Mouse (Mus musculus): ENCODE data around the gene Atoh7. TPM values are rescaled to one million over a fixed set of nuclear protein-coding genes. Genes with fewer than 3 reads are reported as not detected.

Gene Atoh7
- polyA plus RNA-seq, 1 experiment from 2014 or later = not detected

DNA sequence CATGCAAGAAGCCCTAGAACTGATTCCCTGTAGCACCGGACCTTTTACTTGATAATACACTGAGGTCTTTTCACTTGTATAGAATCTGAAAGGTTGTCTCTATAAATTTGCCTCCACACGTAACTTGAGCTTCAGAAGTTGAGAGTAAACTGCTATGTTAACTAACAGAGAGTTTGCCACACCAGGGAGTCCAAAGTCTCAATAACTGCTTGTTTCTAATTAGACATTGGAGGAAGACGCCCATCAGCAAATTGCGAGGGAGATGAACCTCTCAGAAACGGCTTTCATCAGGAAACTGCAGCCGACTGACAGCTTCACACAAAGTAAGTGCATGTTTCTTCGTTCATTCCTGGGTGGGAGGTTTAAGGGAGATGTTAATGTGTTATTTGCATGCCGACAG is 33.9 kb upstream of the Atoh7 start:
- Histone ChIP-seq H3K4me2 (replicated peaks) (no peak overlapping the region), H3K27ac (no peak overlapping the region), H3K27me3 (replicated peaks) (no peaks in the 10 kb centered on the region), H3K9me3 (no peaks in the 10 kb centered on the region), H3K9ac (no peak overlapping the region), H3K4me1 (replicated peaks) (no peaks in the 10 kb centered on the region), H3K4me3 (replicated peaks) (no peak overlapping the region), H3K36me3 (no peaks in the 10 kb centered on the region)
- WGBS = 66% methylated on average over 8 of the region's 8 CpGs
- ATAC-seq = no peak

DNA sequence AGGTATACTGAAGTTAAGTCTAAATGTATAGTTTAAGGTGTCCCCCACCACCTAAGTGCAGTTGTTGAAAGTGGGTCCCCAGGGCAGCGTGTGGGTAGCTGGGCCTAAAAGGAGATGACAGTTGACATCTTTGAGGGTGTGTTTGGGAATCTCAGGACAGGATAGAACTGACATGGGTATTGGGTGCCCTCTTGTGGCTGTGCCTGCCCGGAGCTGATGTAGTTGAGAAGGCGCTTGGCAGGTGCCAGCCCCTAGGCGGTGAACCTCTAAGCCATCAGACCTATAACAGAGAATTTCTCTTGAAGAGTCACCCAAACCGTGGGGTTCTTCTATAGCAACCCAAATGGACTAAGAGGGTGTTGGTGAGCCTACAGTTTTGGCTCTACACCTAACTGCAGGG is 33.5 kb upstream of the Atoh7 start:
- H3K36me3 ChIP-seq = no peaks in the 10 kb centered on the region
- H3K9ac ChIP-seq = no peak overlapping the region
- H3K9me3 ChIP-seq = no peaks in the 10 kb centered on the region
- ATAC-seq = peak; percentile 74
- no peaks in the 10 kb centered on the region for H3K27me3 ChIP-seq (replicated peaks)
- no peak overlapping the region for H3K4me2 ChIP-seq (replicated peaks)
- no peak overlapping the region for H3K27ac ChIP-seq
- no peaks in the 10 kb centered on the region for H3K4me1 ChIP-seq (replicated peaks)
- 10% methylated on average over 5 of the region's 5 CpGs for WGBS
- no peak overlapping the region for H3K4me3 ChIP-seq (replicated peaks)

DNA sequence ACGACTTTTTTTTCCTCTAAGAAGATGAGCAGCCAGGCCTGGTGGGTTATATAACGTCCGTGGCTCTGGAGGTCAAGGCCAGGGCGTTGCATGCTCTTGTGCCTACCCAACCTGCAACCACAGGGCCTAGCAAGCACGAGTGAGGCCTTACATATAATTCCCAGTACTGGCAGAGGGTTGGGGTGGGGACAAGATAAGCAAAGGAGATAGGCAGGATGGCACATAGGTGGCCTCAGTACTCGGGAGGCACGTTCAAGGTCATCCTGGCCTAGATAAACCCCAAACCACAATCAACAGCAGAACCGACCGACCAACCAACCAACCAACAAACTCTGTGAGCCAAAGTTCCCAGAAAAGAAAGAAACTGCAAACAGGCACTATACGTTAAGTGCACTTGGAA is 13.1 kb upstream of the Atoh7 start:
- 62% methylated on average over 10 of the region's 10 CpGs for WGBS
- H3K4me3 ChIP-seq (replicated peaks) = no peak overlapping the region
- H3K36me3 ChIP-seq = no peaks in the 10 kb centered on the region
- H3K9ac ChIP-seq = no peak overlapping the region
- no peak overlapping the region for H3K4me2 ChIP-seq (replicated peaks)
- ATAC-seq = no peak
- no peaks in the 10 kb centered on the region for H3K4me1 ChIP-seq (replicated peaks)
- 0 out of 2 replicates have a peak, but pooled peaks cover 3% of the 10 kb centered on the region for H3K27me3 ChIP-seq (replicated peaks)
- no peak overlapping the region for H3K27ac ChIP-seq
- no peaks in the 10 kb centered on the region for H3K9me3 ChIP-seq

- Histone ChIP-seq H3K9me3 (no peaks in the 10 kb centered on the region), H3K27me3 (replicated peaks) (0 out of 2 replicates have a peak, but pooled peaks cover 3% of the 10 kb centered on the region), H3K36me3 (no peaks in the 10 kb centered on the region), H3K4me1 (replicated peaks) (no peaks in the 10 kb centered on the region), H3K27ac (no peak overlapping the region), H3K4me3 (replicated peaks) (no peak overlapping the region), H3K4me2 (replicated peaks) (peak overlapping the region; percentile 62), H3K9ac (no peak overlapping the region)
- WGBS = 52% methylated on average over 8 of the region's 8 CpGs
- ATAC-seq = no peak
Measured at GRCm38 (mm10) chr10:63089103-63089757, 10.2 kb upstream of the Atoh7 start.

- WGBS = 10% methylated on average over 26 of the region's 26 CpGs
- Histone ChIP-seq H3K4me3 (replicated peaks) (peak overlapping the region; percentile 23), H3K27me3 (replicated peaks) (0 out of 2 replicates have a peak, but pooled peaks cover 3% of the 10 kb centered on the region), H3K27ac (no peak overlapping the region), H3K4me1 (replicated peaks) (no peaks in the 10 kb centered on the region), H3K4me2 (replicated peaks) (peak overlapping the region; percentile 62), H3K9ac (0 out of 2 replicates have a peak overlapping the region, but pooled peaks have one; percentile 8), H3K36me3 (no peaks in the 10 kb centered on the region), H3K9me3 (no peaks in the 10 kb centered on the region)
- no peak for ATAC-seq
Measured at GRCm38 (mm10) chr10:63089758-63090571, 9.5 kb upstream of the Atoh7 start.

- no peaks in the 10 kb centered on the region for H3K36me3 ChIP-seq
- no peak overlapping the region for H3K27ac ChIP-seq
- ATAC-seq = no peak
- no peak overlapping the region for H3K4me2 ChIP-seq (replicated peaks)
- 0 out of 2 replicates have a peak, but pooled peaks cover 3% of the 10 kb centered on the region for H3K27me3 ChIP-seq (replicated peaks)
- no peak overlapping the region for H3K9ac ChIP-seq
- H3K9me3 ChIP-seq = no peaks in the 10 kb centered on the region
- no peak overlapping the region for H3K4me3 ChIP-seq (replicated peaks)
- H3K4me1 ChIP-seq (replicated peaks) = no peaks in the 10 kb centered on the region
- WGBS = 60% methylated on average over 7 of the region's 7 CpGs
Measured at GRCm38 (mm10) chr10:63091915-63092314, 7.5 kb upstream of the Atoh7 start.

DNA sequence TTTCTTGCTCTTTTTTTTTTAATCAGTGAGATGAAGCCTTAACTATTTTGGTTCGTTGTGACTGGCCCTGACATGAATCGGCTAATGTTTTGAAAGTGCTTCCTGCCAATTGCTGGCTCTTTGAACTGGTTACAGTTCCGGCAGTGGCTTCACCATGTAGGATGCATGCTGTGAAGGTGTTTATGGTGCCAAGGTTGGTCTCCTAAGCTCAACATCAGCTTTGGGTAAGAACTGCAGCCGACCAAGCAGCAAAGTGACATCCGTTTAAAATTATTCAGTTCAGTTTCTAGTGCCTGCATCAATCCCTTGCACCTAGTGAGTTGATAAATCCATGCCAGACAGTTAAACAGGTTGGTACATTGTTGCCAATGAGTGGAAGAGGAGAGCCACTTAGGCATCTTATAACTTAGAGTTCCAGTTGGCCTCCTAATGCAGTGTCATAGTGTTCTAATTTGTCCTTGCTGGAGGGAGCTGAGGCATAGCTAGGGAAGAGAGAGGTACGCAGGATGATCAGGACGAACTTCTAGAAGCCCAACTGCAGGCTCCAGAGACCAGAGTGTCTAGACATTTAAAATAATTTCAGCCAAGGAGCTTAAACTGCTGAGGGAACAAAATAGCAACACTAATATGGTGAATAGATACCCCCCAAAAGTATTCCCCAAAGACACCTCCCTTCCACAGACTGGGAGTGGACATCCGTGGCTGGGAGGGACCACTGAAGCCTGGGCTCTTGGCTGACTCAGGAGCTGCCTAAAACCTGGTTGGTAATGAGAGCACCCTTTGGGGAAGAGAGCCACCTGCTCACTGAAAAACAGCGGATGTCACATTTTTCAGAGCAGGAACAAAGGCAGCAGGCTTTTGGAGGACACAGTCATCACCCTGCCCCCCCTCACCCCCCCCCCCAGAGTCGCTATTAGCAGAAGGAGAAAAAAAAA is 6.6 kb upstream of the Atoh7 start:
- H3K4me1 ChIP-seq (replicated peaks) = no peaks in the 10 kb centered on the region
- no peaks in the 10 kb centered on the region for H3K36me3 ChIP-seq
- no peak overlapping the region for H3K4me2 ChIP-seq (replicated peaks)
- H3K27ac ChIP-seq = no peak overlapping the region
- H3K9ac ChIP-seq = no peak overlapping the region
- H3K9me3 ChIP-seq = no peaks in the 10 kb centered on the region
- H3K27me3 ChIP-seq (replicated peaks) = peaks cover 7% of the 10 kb centered on the region; the same call in 1 of the 2 replicates
- ATAC-seq = no peak
- no peak overlapping the region for H3K4me3 ChIP-seq (replicated peaks)
- whole genome bisulfite sequencing = 71% methylated on average over 10 of the region's 10 CpGs

DNA sequence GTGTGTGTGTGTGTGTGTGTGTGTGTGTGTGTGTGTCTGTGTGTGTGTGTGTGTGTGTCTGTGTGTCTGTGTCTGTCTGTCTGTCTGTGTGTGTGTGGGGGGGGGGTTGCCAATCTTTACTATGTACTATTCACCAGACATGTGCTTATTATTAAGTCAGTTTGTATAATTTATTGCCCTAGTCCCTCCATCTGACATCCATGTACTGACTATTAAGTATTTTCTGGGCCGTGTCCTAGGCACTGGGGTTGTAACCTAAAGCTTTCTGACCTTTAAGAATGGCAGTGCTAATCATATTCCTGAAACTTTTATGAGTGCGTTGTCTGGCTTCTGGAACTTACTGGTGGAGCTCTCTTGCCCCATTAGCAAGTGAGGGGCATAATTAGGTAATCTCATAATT is 2.7 kb upstream of the Atoh7 start:
- WGBS = 64% methylated on average over 2 of the region's 2 CpGs
- ATAC-seq = no peak
- Histone ChIP-seq H3K27me3 (replicated peaks) (peaks cover 25% of the 10 kb centered on the region), H3K27ac (no peak overlapping the region), H3K9ac (no peak overlapping the region), H3K4me3 (replicated peaks) (no peak overlapping the region), H3K36me3 (no peaks in the 10 kb centered on the region), H3K9me3 (no peaks in the 10 kb centered on the region), H3K4me2 (replicated peaks) (no peak overlapping the region), H3K4me1 (replicated peaks) (peaks cover 4% of the 10 kb centered on the region; the same call in 1 of the 2 replicates)

- H3K4me3 ChIP-seq (replicated peaks) = no peak overlapping the region
- H3K27ac ChIP-seq = no peak overlapping the region
- 67% methylated on average over 12 of the region's 12 CpGs for WGBS
- H3K27me3 ChIP-seq (replicated peaks) = peaks cover 25% of the 10 kb centered on the region
- H3K9me3 ChIP-seq = no peaks in the 10 kb centered on the region
- no peak overlapping the region for H3K9ac ChIP-seq
- H3K36me3 ChIP-seq = no peaks in the 10 kb centered on the region
- H3K4me2 ChIP-seq (replicated peaks) = no peak overlapping the region
- H3K4me1 ChIP-seq (replicated peaks) = peaks cover 4% of the 10 kb centered on the region; the same call in 1 of the 2 replicates
- no peak for ATAC-seq
Measured at GRCm38 (mm10) chr10:63098191-63098590, 1.3 kb upstream of the Atoh7 start.

- peak overlapping the region; percentile 54 for H3K9ac ChIP-seq
- ATAC-seq = peak; percentile 97
- peaks cover 25% of the 10 kb centered on the region for H3K27me3 ChIP-seq (replicated peaks)
- H3K4me2 ChIP-seq (replicated peaks) = peak overlapping the region; percentile 99
- peaks cover 4% of the 10 kb centered on the region; the same call in 1 of the 2 replicates for H3K4me1 ChIP-seq (replicated peaks)
- H3K9me3 ChIP-seq = no peaks in the 10 kb centered on the region
- peak overlapping the region; percentile 53 for H3K4me3 ChIP-seq (replicated peaks)
- H3K36me3 ChIP-seq = no peaks in the 10 kb centered on the region
- no peak overlapping the region for H3K27ac ChIP-seq
- WGBS = under 1% methylated on average over 62 of the region's 62 CpGs
Measured at GRCm38 (mm10) chr10:63099941-63100562, 601 bp downstream of the Atoh7 start.

DNA sequence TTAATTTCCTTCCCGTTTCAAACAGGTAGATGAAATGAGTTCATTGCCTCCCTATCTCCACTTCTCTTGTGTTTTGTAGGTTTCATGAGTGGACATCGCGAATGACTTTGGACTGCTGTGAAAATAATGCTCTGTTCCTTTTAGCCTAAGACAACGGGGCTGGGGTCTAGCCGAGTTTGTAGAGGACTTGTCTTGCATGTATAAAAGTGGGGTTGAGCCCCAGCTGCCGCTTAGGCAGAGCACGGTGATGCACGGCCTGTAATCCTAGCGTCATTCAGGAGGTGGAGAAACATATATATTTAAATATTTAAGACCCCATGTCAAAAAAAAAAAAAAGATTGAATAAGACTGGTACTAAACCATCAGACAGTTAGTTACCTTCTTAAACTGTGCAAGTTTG is 1.2 kb downstream of the Atoh7 start:
- Histone ChIP-seq H3K4me2 (replicated peaks) (peak overlapping the region; percentile 99), H3K9me3 (no peaks in the 10 kb centered on the region), H3K4me3 (replicated peaks) (peak overlapping the region; percentile 53), H3K9ac (peak overlapping the region; percentile 54), H3K27me3 (replicated peaks) (peaks cover 25% of the 10 kb centered on the region), H3K27ac (no peak overlapping the region), H3K36me3 (no peaks in the 10 kb centered on the region), H3K4me1 (replicated peaks) (peaks cover 4% of the 10 kb centered on the region; the same call in 1 of the 2 replicates)
- WGBS = 15% methylated on average over 9 of the region's 9 CpGs
- no peak for ATAC-seq

Data from intestine, embryonic 15.5 days (tissue).